Mouse (Mus musculus) bone marrow macrophage, adult 2 months (primary cell): Measurements from ENCODE around the gene Ap1m1. TPM values are rescaled to one million over a fixed set of nuclear protein-coding genes. Genes with fewer than 3 reads are reported as not detected.

ENCODE experiments used
- H3K27ac ChIP-seq: 2 replicates; pipeline ENCODE4 v1.5.1; 2012; ENCODE audit warnings: low read depth, low read length; ENCODE audit not compliant: insufficient read depth
- H3K4me1 ChIP-seq: 2 replicates; pipeline ENCODE4 v1.6.1; 2012; ENCODE audit warnings: low read length; ENCODE audit not compliant: control insufficient read depth, insufficient read depth
- H3K4me3 ChIP-seq: 2 replicates; pipeline ENCODE4 v1.5.1; 2012; ENCODE audit warnings: mild to moderate bottlenecking, low read length, moderate library complexity; ENCODE audit not compliant: insufficient read depth
- CTCF ChIP-seq: IDR thresholded peaks from 2 replicates; pipeline ENCODE4 v1.5.1; 2012; ENCODE audit warnings: low read depth, mild to moderate bottlenecking, low read length, moderate library complexity
- POLR2A ChIP-seq: IDR thresholded peaks from 2 replicates; pipeline ENCODE4 v1.6.1; 2012; ENCODE audit warnings: mild to moderate bottlenecking, low read depth, low read length, borderline replicate concordance
- polyA plus RNA-seq: library from polyadenylated mRNA; stranded (reverse); fragments of >200 nt; gene quantifications from 2 replicates; pipeline ENCODE4 v1.2.4, GENCODE M21; 2012; ENCODE audit not compliant: missing spikeins, insufficient read depth, insufficient read length

The Ap1m1 gene
- polyA plus RNA-seq, 1 experiment = 51.4 TPM

DNA sequence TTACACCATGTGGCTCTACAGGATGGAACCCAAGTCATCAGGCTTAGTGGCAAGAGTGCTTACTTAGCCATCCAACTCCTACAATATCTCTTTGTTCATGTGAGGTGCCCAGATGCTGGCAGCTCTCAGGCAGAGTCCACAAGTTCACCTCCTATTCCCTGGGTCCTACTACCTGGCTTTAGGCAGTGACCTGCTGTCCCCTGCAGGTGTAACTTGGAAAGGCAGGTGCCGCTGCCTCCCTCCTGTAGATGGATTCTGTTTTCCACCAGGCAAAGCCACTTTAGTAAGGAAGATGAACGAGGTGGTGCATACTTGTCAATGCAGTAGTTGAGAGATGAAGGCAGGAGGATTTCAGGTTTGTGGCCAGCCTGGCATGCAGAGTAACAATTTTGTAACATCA lies 24.8 kb upstream of the Ap1m1 start:
- Histone ChIP-seq H3K27ac (no peak overlapping the region), H3K4me3 (no peak overlapping the region), H3K4me1 (peaks cover 21% of the 10 kb centered on the region)
- TF ChIP-seq CTCF (no peak), POLR2A (no peak)

DNA sequence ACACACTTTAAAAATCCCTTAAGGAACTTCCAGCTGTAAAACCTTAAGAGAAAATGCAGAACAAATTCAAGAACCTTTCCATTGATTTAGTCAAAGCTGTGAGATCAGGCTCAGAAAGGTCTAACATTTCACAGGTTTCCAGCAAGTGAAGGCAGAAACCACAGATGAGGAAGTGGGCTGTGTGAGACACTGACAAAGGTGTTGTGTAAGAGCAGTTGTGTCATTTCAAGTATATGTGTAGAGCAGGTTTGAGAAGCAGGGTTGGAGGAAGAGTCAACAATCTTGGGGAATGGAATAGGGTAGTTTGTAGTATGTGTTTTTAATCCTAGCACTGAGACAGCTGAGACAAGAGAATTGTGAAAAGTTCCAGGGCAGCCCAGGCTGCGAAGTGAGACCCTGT lies 23.9 kb upstream of the Ap1m1 start:
- Histone ChIP-seq H3K4me1 (peaks cover 25% of the 10 kb centered on the region), H3K4me3 (no peak overlapping the region), H3K27ac (no peak overlapping the region)
- TF ChIP-seq POLR2A = no peak
- no peak for TF ChIP-seq CTCF

DNA sequence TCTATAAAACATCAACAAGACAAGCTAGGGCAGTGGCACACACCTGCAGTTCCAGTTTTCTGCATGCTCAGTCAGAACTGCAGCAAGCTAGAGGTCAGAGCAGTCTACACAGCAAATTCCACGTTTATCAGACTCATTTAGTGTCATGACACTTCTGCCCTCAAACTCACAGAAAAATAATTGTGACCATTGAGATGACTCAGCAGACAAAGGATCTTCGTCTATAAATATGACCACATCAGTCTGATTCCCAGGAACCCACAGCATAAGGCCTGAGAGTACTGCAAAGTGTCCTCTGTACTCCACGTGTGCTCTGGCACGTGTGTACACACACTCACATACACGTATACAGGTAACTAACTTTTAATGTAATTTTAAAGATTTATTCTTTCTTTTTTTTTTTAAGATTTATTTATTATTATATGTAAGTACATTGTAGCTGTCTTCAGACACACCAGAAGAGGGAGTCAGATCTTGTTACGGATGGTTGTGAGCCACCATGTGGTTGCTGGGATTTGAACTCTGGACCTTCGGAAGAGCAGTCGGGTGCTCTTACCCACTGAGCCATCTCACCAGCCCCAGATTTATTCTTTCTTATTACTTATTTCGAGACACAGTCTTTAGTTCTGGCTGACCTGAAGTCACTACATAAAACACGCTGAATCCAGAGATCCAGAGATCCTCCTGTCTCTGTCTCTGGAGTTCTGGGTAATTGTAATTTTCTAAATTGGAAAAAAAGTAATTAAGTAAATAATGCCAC lies 20.9 kb upstream of the Ap1m1 start:
- peaks cover 28% of the 10 kb centered on the region for H3K4me1 ChIP-seq
- no peak overlapping the region for H3K4me3 ChIP-seq
- H3K27ac ChIP-seq = peak overlapping the region; percentile 29; the same call in 1 of the 2 replicates
- TF ChIP-seq POLR2A (no peak), CTCF (no peak)

DNA sequence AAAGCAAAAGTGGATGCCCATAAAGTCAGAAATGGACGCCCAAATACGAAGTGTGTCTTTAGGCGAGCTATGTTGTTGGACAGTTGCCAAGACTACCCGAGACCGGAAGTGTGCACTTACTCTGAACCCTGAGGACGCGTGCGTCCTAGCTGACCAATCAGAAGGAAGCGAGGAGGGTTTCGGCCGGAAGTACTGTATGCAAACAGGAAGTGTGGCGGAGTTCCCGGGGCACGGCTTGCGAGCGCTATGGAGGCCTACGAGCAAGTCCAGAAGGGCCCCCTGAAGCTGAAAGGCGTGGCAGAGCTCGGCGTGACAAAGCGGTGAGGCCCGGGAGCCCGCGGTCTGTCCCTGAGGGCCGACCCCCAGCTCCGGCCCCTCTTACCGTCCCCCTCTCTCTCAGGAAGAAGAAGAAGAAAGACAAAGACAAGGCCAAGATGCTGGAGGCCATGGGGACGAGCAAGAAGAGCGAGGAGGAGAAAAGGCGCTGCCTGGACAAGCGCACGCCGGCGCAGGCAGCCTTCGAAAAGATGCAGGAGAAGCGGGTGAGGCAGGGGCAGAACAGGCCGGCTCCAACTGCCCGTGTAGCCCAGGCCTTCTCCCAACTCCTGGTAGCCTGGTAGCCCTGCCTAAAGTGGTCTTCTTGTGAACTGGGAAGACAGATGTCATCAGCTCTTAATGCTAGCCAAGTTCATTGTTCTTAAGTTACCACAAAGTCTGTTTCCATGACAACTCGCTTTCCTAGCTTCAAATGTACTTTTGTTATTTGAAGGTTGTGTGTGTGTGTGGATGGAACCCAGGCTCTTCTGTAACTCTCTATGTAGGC lies 20.1 kb upstream of the Ap1m1 start, which contains the start of gene Fam32a:
Gene Fam32a (plus strand): TSS at position 190 of the 823 bp plus-strand sequence.
- H3K27ac ChIP-seq = peak within 1 kb of the TSS; percentile 53
- no peak for TF ChIP-seq POLR2A
- 0 out of 2 replicates have a peak, but pooled peaks have one; percentile 18 for TF ChIP-seq CTCF
- H3K4me1 ChIP-seq = peaks cover 28% of the 10 kb centered on the region
- H3K4me3 ChIP-seq = peak within 1 kb of the TSS; percentile 97

DNA sequence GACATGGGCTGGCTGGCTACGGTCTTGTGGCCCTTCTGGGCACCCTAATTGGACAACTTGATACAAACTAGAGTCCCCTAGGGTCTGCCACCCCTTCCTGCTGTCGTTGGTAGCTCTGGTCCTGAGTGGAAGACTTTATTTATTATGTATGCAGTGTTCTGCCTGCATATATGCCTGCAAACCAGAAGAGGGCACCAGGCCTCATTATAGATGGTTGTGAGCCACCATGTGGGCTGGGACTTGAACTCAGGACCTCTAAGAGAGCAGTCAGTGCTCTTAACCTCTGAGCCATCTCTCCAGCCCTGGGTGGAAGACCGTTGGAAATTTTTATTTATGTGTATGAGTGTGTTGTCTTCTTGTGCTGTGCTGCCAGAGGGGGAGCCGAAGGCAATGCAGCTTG lies 19.1 kb upstream of the Ap1m1 start:
- H3K27ac ChIP-seq = no peak overlapping the region
- H3K4me1 ChIP-seq = peaks cover 26% of the 10 kb centered on the region
- H3K4me3 ChIP-seq = peak overlapping the region; percentile 97
- no peak; the same call in 1 of the 2 replicates for TF ChIP-seq CTCF
- TF ChIP-seq POLR2A = no peak

DNA sequence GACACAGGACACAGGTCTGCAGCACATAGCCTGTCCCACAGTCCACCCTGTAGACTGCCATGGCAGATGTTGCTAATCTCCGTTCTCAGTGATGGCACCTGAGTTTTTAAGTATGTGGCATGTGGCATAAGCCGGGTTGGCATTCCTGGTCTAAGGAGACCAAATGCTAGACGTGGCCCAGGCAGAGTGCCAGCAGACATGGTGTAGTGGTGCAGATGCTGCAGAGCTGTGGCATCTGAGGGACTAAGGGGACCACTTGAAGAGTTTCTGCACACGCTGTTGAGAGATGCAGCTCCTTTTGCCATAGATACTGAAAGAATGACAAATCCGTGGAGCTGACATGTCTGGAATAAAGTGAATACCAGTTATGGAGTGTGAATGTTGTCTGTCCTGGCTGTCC lies 17.2 kb upstream of the Ap1m1 start:
- TF ChIP-seq CTCF = no peak
- TF ChIP-seq POLR2A = no peak
- Histone ChIP-seq H3K4me1 (peaks cover 11% of the 10 kb centered on the region), H3K4me3 (no peak overlapping the region), H3K27ac (no peak overlapping the region)

DNA sequence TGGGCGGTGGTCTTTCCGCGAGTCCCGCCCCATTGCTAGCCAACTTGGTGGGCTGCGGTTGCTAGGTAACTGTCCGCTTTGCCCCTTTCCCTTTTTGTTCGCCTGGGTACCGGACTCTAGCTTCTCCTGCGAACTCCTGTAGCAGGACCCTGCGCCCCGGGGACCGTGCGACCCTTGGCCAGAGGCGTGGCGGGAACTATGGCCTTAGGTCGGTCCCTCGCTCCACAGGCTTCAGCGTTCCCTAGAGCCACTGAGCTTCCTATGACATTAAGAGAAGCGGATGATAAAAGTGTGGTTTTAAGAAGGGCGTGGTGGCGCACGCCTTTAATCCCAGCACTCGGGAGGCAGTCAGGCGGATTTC lies 565 bp downstream of the Ap1m1 start:
- Histone ChIP-seq H3K4me3 (peak overlapping the region; percentile 69), H3K4me1 (peaks cover 36% of the 10 kb centered on the region), H3K27ac (peak overlapping the region; percentile 80)
- TF ChIP-seq POLR2A (no peak), CTCF (no peak)

DNA sequence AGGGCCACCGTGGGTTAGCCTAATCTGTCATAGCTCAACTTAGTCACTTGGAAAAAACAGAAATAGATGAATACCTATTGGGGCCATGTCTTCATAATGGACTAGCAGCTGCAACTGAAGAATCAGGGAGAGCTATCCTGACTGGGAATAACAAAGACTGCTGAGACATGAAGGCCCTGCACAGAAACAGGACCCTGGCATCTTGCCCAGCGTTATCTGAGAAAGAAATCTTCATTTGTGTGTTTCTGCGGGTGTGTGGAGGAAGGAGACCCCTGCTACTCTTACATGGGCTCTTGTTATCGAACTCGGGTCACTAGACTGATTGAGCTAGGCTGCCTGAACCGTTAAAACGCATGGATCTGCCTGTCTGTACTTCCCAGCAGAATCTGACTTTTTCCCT lies 1.1 kb downstream of the Ap1m1 start:
- TF ChIP-seq CTCF = no peak
- no peak for TF ChIP-seq POLR2A
- no peak overlapping the region for H3K27ac ChIP-seq
- peak overlapping the region; percentile 69 for H3K4me3 ChIP-seq
- H3K4me1 ChIP-seq = peaks cover 36% of the 10 kb centered on the region

DNA sequence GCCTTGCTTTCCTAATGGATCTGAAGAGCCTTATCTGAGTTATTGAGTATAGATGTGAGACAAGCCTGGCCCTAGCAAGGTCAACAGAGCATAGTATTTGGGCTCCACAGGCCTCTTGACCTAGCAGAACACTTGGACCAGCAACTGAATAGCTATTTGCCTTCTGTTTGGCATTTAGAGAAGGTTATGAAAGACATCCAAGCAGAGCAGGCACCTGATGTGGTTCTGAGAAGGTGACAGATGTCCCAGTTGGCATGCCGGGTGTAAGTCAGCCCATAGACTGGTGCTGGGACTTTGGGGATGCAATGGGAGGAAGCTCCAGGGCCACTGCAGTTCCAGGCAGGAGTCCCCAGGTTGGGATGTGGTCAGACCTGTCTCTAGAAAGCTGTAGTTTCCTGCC lies 2.4 kb downstream of the Ap1m1 start:
- no peak for TF ChIP-seq CTCF
- no peak for TF ChIP-seq POLR2A
- no peak overlapping the region for H3K4me3 ChIP-seq
- H3K27ac ChIP-seq = no peak overlapping the region
- H3K4me1 ChIP-seq = peaks cover 36% of the 10 kb centered on the region

DNA sequence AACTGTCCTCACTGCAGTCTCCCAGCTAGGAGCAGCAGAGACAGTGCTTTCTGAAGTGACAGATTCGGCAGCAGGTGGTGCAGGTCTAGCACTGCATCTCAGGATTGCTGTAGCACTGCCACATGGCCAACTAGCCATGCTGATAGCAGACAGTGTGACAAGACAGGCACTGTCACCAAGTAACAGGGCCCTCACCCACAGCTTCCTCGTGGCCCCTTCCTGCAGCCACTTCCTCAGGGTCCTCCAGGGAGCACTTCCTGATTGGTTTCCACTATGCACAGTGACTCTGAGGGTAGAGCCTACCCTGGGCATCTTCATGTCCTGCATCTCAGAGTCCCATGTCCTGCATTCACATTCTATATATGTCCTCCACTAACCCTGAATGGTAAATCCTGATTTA lies 4.8 kb downstream of the Ap1m1 start:
- Histone ChIP-seq H3K4me1 (peaks cover 36% of the 10 kb centered on the region), H3K4me3 (no peak overlapping the region), H3K27ac (peak overlapping the region; percentile 36)
- no peak for TF ChIP-seq CTCF
- TF ChIP-seq POLR2A = no peak
